Mouse (Mus musculus): ENCODE data around the gene Ccdc146. TPM values are rescaled to one million over a fixed set of nuclear protein-coding genes. Genes with fewer than 3 reads are reported as not detected.

The Ccdc146 gene
- polyA plus RNA-seq, 1 experiment: not detected

GRCm38 (mm10) chr5:21386432-21386831 lies 38.0 kb downstream of the Ccdc146 start:
- no peaks in the 10 kb centered on the region for H3K36me3 ChIP-seq (ENCODE audit: control insufficient read depth, insufficient read depth, low read length)
- peaks cover 3% of the 10 kb centered on the region; the same call in 1 of the 2 replicates for H3K4me1 ChIP-seq (ENCODE audit: control insufficient read depth, insufficient read depth, low read length)
- DNase-seq: no peak
- 78% methylated on average over 4 of the region's 4 CpGs for WGBS
- no peaks in the 10 kb centered on the region for H3K27me3 ChIP-seq (replicated peaks; ENCODE audit: control insufficient read depth, insufficient read depth, low read length)
- no peak overlapping the region for H3K4me3 ChIP-seq (ENCODE audit: insufficient read depth, low read depth, low read length)
- TF ChIP-seq POLR2A (IDR thresholded peaks at IDR 0.05; ENCODE audit: low read depth, low read length) (no peak), CTCF (conservative IDR thresholded peaks at IDR 0.05; ENCODE audit: insufficient read depth, insufficient read length, low read depth, low read length) (no peak)
- no peak overlapping the region for H3K27ac ChIP-seq (ENCODE audit: insufficient read depth, low read depth, low read length)

GRCm38 (mm10) chr5:21384976-21385375 lies 39.5 kb downstream of the Ccdc146 start:
- no peaks in the 10 kb centered on the region for H3K4me1 ChIP-seq (ENCODE audit: control insufficient read depth, insufficient read depth, low read length)
- DNase-seq: no peak
- no peaks in the 10 kb centered on the region for H3K36me3 ChIP-seq (ENCODE audit: control insufficient read depth, insufficient read depth, low read length)
- TF ChIP-seq CTCF (conservative IDR thresholded peaks at IDR 0.05; ENCODE audit: insufficient read depth, insufficient read length, low read depth, low read length): no peak
- no peak for TF ChIP-seq POLR2A (IDR thresholded peaks at IDR 0.05; ENCODE audit: low read depth, low read length)
- H3K4me3 ChIP-seq (ENCODE audit: insufficient read depth, low read depth, low read length): no peak overlapping the region
- 91% methylated on average over 9 of the region's 9 CpGs for WGBS
- H3K27ac ChIP-seq (ENCODE audit: insufficient read depth, low read depth, low read length): no peak overlapping the region
- no peaks in the 10 kb centered on the region for H3K27me3 ChIP-seq (replicated peaks; ENCODE audit: control insufficient read depth, insufficient read depth, low read length)

- DNase-seq: no peak
- H3K4me1 ChIP-seq (ENCODE audit: control insufficient read depth, insufficient read depth, low read length): no peaks in the 10 kb centered on the region
- H3K27me3 ChIP-seq (replicated peaks; ENCODE audit: control insufficient read depth, insufficient read depth, low read length): no peaks in the 10 kb centered on the region
- no peak overlapping the region for H3K4me3 ChIP-seq (ENCODE audit: insufficient read depth, low read depth, low read length)
- no peak for TF ChIP-seq CTCF (conservative IDR thresholded peaks at IDR 0.05; ENCODE audit: insufficient read depth, insufficient read length, low read depth, low read length)
- no peak for TF ChIP-seq POLR2A (IDR thresholded peaks at IDR 0.05; ENCODE audit: low read depth, low read length)
- H3K36me3 ChIP-seq (ENCODE audit: control insufficient read depth, insufficient read depth, low read length): no peaks in the 10 kb centered on the region
- WGBS: 74% methylated on average over 13 of the region's 13 CpGs
- no peak overlapping the region for H3K27ac ChIP-seq (ENCODE audit: insufficient read depth, low read depth, low read length)
These were observed 40.1 kb downstream of the Ccdc146 start for GRCm38 (mm10) chr5:21384252-21384960.

- 35% methylated on average over 14 of the region's 14 CpGs for WGBS
- no peaks in the 10 kb centered on the region for H3K27me3 ChIP-seq (replicated peaks; ENCODE audit: control insufficient read depth, insufficient read depth, low read length)
- H3K36me3 ChIP-seq (ENCODE audit: control insufficient read depth, insufficient read depth, low read length): no peaks in the 10 kb centered on the region
- no peaks in the 10 kb centered on the region for H3K4me1 ChIP-seq (ENCODE audit: control insufficient read depth, insufficient read depth, low read length)
- TF ChIP-seq CTCF (conservative IDR thresholded peaks at IDR 0.05; ENCODE audit: insufficient read depth, insufficient read length, low read depth, low read length): no peak
- no peak for TF ChIP-seq POLR2A (IDR thresholded peaks at IDR 0.05; ENCODE audit: low read depth, low read length)
- H3K4me3 ChIP-seq (ENCODE audit: insufficient read depth, low read depth, low read length): no peak overlapping the region
- H3K27ac ChIP-seq (ENCODE audit: insufficient read depth, low read depth, low read length): no peak overlapping the region
- DNase-seq: no peak
These were observed 40.9 kb downstream of the Ccdc146 start for GRCm38 (mm10) chr5:21383392-21384251.

- WGBS: 52% methylated on average over 6 of the region's 6 CpGs
- DNase-seq: no peak
- no peak overlapping the region for H3K27ac ChIP-seq (ENCODE audit: insufficient read depth, low read depth, low read length)
- H3K36me3 ChIP-seq (ENCODE audit: control insufficient read depth, insufficient read depth, low read length): no peaks in the 10 kb centered on the region
- H3K4me1 ChIP-seq (ENCODE audit: control insufficient read depth, insufficient read depth, low read length): no peaks in the 10 kb centered on the region
- H3K4me3 ChIP-seq (ENCODE audit: insufficient read depth, low read depth, low read length): no peak overlapping the region
- no peak for TF ChIP-seq POLR2A (IDR thresholded peaks at IDR 0.05; ENCODE audit: low read depth, low read length)
- TF ChIP-seq CTCF (conservative IDR thresholded peaks at IDR 0.05; ENCODE audit: insufficient read depth, insufficient read length, low read depth, low read length): no peak
- H3K27me3 ChIP-seq (replicated peaks; ENCODE audit: control insufficient read depth, insufficient read depth, low read length): no peaks in the 10 kb centered on the region
These were observed 41.8 kb downstream of the Ccdc146 start for GRCm38 (mm10) chr5:21382678-21383077.

- no peak for TF ChIP-seq CTCF (conservative IDR thresholded peaks at IDR 0.05; ENCODE audit: insufficient read depth, insufficient read length, low read depth, low read length)
- no peak for TF ChIP-seq POLR2A (IDR thresholded peaks at IDR 0.05; ENCODE audit: low read depth, low read length)
- peak; percentile 23 for DNase-seq
- 56% methylated on average over 6 of the region's 6 CpGs for WGBS
- H3K4me3 ChIP-seq (ENCODE audit: insufficient read depth, low read depth, low read length): no peak overlapping the region
- H3K27me3 ChIP-seq (replicated peaks; ENCODE audit: control insufficient read depth, insufficient read depth, low read length): no peaks in the 10 kb centered on the region
- H3K4me1 ChIP-seq (ENCODE audit: control insufficient read depth, insufficient read depth, low read length): no peaks in the 10 kb centered on the region
- H3K36me3 ChIP-seq (ENCODE audit: control insufficient read depth, insufficient read depth, low read length): no peaks in the 10 kb centered on the region
- H3K27ac ChIP-seq (ENCODE audit: insufficient read depth, low read depth, low read length): no peak overlapping the region
These were observed 42.5 kb downstream of the Ccdc146 start for GRCm38 (mm10) chr5:21381986-21382385.

- no peak for TF ChIP-seq CTCF (conservative IDR thresholded peaks at IDR 0.05; ENCODE audit: insufficient read depth, insufficient read length, low read depth, low read length)
- TF ChIP-seq POLR2A (IDR thresholded peaks at IDR 0.05; ENCODE audit: low read depth, low read length): no peak
- WGBS: 64% methylated on average over 2 of the region's 2 CpGs
- no peaks in the 10 kb centered on the region for H3K36me3 ChIP-seq (ENCODE audit: control insufficient read depth, insufficient read depth, low read length)
These were observed 46.1 kb downstream of the Ccdc146 start for GRCm38 (mm10) chr5:21378397-21378796.

More at GRCm38 (mm10) chr5:21378397-21378796, 46.1 kb downstream of the Ccdc146 start:
- H3K4me3 ChIP-seq (ENCODE audit: insufficient read depth, low read depth, low read length): no peak overlapping the region
- H3K27ac ChIP-seq (ENCODE audit: insufficient read depth, low read depth, low read length): no peak overlapping the region
- no peaks in the 10 kb centered on the region for H3K4me1 ChIP-seq (ENCODE audit: control insufficient read depth, insufficient read depth, low read length)
- DNase-seq: no peak
- H3K27me3 ChIP-seq (replicated peaks; ENCODE audit: control insufficient read depth, insufficient read depth, low read length): no peaks in the 10 kb centered on the region

Measured in kidney, adult 2 months (tissue).